In genomic region chr10:81356352-81356990, GRCm38 (mm10) we compare ENCODE assay signal across 8 mouse cellular contexts. TPM values are rescaled to one million over a fixed set of nuclear protein-coding genes. Genes with fewer than 3 reads are reported as not detected.
A peak's percentile ranks its signal among the peaks of the same experiment; 100 is the strongest.
DNase-seq lines count a peak whose midpoint lies in the region; ATAC-seq and TF ChIP-seq lines count a peak whose summit lies in the region.

No protein-coding gene starts in this region.

- peak overlapping the region; percentile 90 for H3K4me3 ChIP-seq in liver, embryonic 12.5 days
- H3K4me3 ChIP-seq in olfactory bulb, adult 2 months (ENCODE audit: insufficient read depth, low read depth, low read length), result 0 out of 2 replicates have a peak overlapping the region, but pooled peaks have one; percentile 8

- no peak for TF ChIP-seq POLR2A in olfactory bulb, adult 2 months (IDR thresholded peaks at IDR 0.05; ENCODE audit: insufficient read depth, low read depth, low read length)

- peak; percentile 52 for ATAC-seq in granulocyte monocyte progenitor cell, adult 5-6 weeks (replicated peaks; ENCODE audit: poor library complexity, severe bottlenecking)
- ATAC-seq in liver, embryonic 12.5 days, result no peak
- no peak for ATAC-seq in activated CD4-positive, CD25-positive, alpha-beta regulatory T cell, adult 4 months

- peak overlapping the region; percentile 94 for H3K27ac ChIP-seq in liver, embryonic 12.5 days
- peak overlapping the region; percentile 74 for H3K27ac ChIP-seq in olfactory bulb, adult 2 months (ENCODE audit: insufficient read depth, low read depth, low read length)

- peaks cover 83% of the 10 kb centered on the region for H3K4me1 ChIP-seq in liver, embryonic 12.5 days
- H3K4me1 ChIP-seq in olfactory bulb, adult 2 months (ENCODE audit: control insufficient read depth, insufficient read depth, low read length), result peaks cover 59% of the 10 kb centered on the region

- no peaks in the 10 kb centered on the region for H3K27me3 ChIP-seq in liver, embryonic 12.5 days (replicated peaks)

- peaks cover 24% of the 10 kb centered on the region for H3K36me3 ChIP-seq in liver, embryonic 12.5 days

- DNase-seq in spleen, postnatal 36 days (ENCODE audit: low spot score in 2 of 2), result peak; percentile 68 to 73
- DNase-seq in spleen, postnatal 4 days (ENCODE audit: low spot score in 2 of 2), result no peak
- DNase-seq in ovary, postnatal 14 days (ENCODE audit: low spot score), result no peak
- no peak for DNase-seq in layer of hippocampus, adult 18-20 months (ENCODE audit: low spot score in 2 of 2)

- H3K9ac ChIP-seq in liver, embryonic 12.5 days, result peak overlapping the region; percentile 61

- no peak for TF ChIP-seq CTCF in olfactory bulb, adult 2 months (IDR thresholded peaks at IDR 0.05; ENCODE audit: insufficient read depth, low read depth, low read length)

- no peaks in the 10 kb centered on the region for H3K9me3 ChIP-seq in liver, embryonic 12.5 days (replicated peaks)

- WGBS in liver, embryonic 12.5 days (ENCODE audit: insufficient replicate concordance), result 33% methylated on average over 12 of the region's 12 CpGs
- WGBS in olfactory bulb, adult 2 months, result 34% methylated on average over 12 of the region's 12 CpGs

- peak overlapping the region; percentile 96 for H3K4me2 ChIP-seq in liver, embryonic 12.5 days

RNA-seq across cellular contexts. Expression of gene Mfsd12, which starts 0.8 kb away (rescaled TPM):
- 12.0 and 17.5 TPM in 2 replicates for total RNA-seq in granulocyte monocyte progenitor cell, adult 5-6 weeks (2014; fragmentation: Nextera tagmentation)
- 10.8 and 11.5 TPM in 2 replicates for total RNA-seq in granulocyte monocyte progenitor cell, adult 5-6 weeks (2017)
- 20.8 and 21.0 TPM in 2 replicates for polyA plus RNA-seq in liver, embryonic 12.5 days (2016; fragmentation: Nextera tagmentation; extraction: Ambion mirVana)
- polyA plus RNA-seq in olfactory bulb, adult 2 months (2012; ENCODE audit: insufficient read depth, insufficient read length, low replicate concordance, missing spikeins), result not detected in 2 replicates
- polyA plus RNA-seq in activated CD4-positive, CD25-positive, alpha-beta regulatory T cell, adult 4 months (2017; shearing (Covaris generic)), result 1 to 10 TPM; 1.2 TPM
- 10 to 100 TPM; 42.2 to 44.4 TPM for total RNA-seq in layer of hippocampus, adult 18-20 months (2021)

RNA-seq across cellular contexts. Expression of gene Hmg20b, which starts 6.2 kb away (rescaled TPM):
- 19.1 and 43.4 TPM in 2 replicates for total RNA-seq in granulocyte monocyte progenitor cell, adult 5-6 weeks (2014; fragmentation: Nextera tagmentation)
- total RNA-seq in granulocyte monocyte progenitor cell, adult 5-6 weeks (2017), result 29.8 and 35.5 TPM in 2 replicates
- polyA plus RNA-seq in liver, embryonic 12.5 days (2016; fragmentation: Nextera tagmentation; extraction: Ambion mirVana), result 39.9 and 47.1 TPM in 2 replicates
- polyA plus RNA-seq in olfactory bulb, adult 2 months (2012; ENCODE audit: insufficient read depth, insufficient read length, low replicate concordance, missing spikeins), result not detected in 2 replicates
- 10 to 100 TPM; 18.7 to 20.6 TPM for polyA plus RNA-seq in activated CD4-positive, CD25-positive, alpha-beta regulatory T cell, adult 4 months (2017; shearing (Covaris generic))
- 10 to 100 TPM; 32.4 to 37.0 TPM for total RNA-seq in layer of hippocampus, adult 18-20 months (2021)

RNA-seq across cellular contexts. Expression of gene 4930404N11Rik, which starts 9.1 kb away (rescaled TPM):
- total RNA-seq in granulocyte monocyte progenitor cell, adult 5-6 weeks (2014; fragmentation: Nextera tagmentation), result not detected in 2 replicates
- 0.10 and 0.26 TPM in 2 replicates for total RNA-seq in granulocyte monocyte progenitor cell, adult 5-6 weeks (2017)
- polyA plus RNA-seq in liver, embryonic 12.5 days (2016; fragmentation: Nextera tagmentation; extraction: Ambion mirVana), result 1.4 TPM in 2 replicates
- not detected in 2 replicates for polyA plus RNA-seq in olfactory bulb, adult 2 months (2012; ENCODE audit: insufficient read depth, insufficient read length, low replicate concordance, missing spikeins)
- 1 to 10 TPM in 1 of 2 experiments, not detected in 1; 2.1 TPM for polyA plus RNA-seq in activated CD4-positive, CD25-positive, alpha-beta regulatory T cell, adult 4 months (2017; shearing (Covaris generic))
- total RNA-seq in layer of hippocampus, adult 18-20 months (2021), result 1 to 10 TPM; 1.6 to 2.0 TPM

RNA-seq across cellular contexts. Expression of gene Gipc3, which starts 13.4 kb away (rescaled TPM):
- total RNA-seq in granulocyte monocyte progenitor cell, adult 5-6 weeks (2014; fragmentation: Nextera tagmentation), result not detected in 2 replicates
- total RNA-seq in granulocyte monocyte progenitor cell, adult 5-6 weeks (2017), result not detected in 2 replicates
- 0.04 TPM in 1 of 2 replicates, not detected in the other for polyA plus RNA-seq in liver, embryonic 12.5 days (2016; fragmentation: Nextera tagmentation; extraction: Ambion mirVana)
- not detected in 2 replicates for polyA plus RNA-seq in olfactory bulb, adult 2 months (2012; ENCODE audit: insufficient read depth, insufficient read length, low replicate concordance, missing spikeins)
- polyA plus RNA-seq in activated CD4-positive, CD25-positive, alpha-beta regulatory T cell, adult 4 months (2017; shearing (Covaris generic)), result not detected
- total RNA-seq in layer of hippocampus, adult 18-20 months (2021), result 1 to 10 TPM; 1.8 TPM

RNA-seq across cellular contexts. Expression of gene Fzr1, which starts 21.8 kb away (rescaled TPM):
- total RNA-seq in granulocyte monocyte progenitor cell, adult 5-6 weeks (2014; fragmentation: Nextera tagmentation), result 14.8 and 17.0 TPM in 2 replicates
- 13.5 and 15.3 TPM in 2 replicates for total RNA-seq in granulocyte monocyte progenitor cell, adult 5-6 weeks (2017)
- polyA plus RNA-seq in liver, embryonic 12.5 days (2016; fragmentation: Nextera tagmentation; extraction: Ambion mirVana), result 93.8 and 100 TPM in 2 replicates
- not detected in 2 replicates for polyA plus RNA-seq in olfactory bulb, adult 2 months (2012; ENCODE audit: insufficient read depth, insufficient read length, low replicate concordance, missing spikeins)
- polyA plus RNA-seq in activated CD4-positive, CD25-positive, alpha-beta regulatory T cell, adult 4 months (2017; shearing (Covaris generic)), result 10 to 100 TPM; 19.3 to 20.1 TPM
- 10 to 100 TPM; 70.8 to 72.5 TPM for total RNA-seq in layer of hippocampus, adult 18-20 months (2021)

Comparison
In these comparisons a context has a peak if more than half of its experiments do, and no peak if none do; other contexts are left out.
1. DNase-seq: peak in spleen, postnatal 36 days (2 of 2); none in spleen, postnatal 4 days (0 of 2), ovary, postnatal 14 days (single experiment) and layer of hippocampus, adult 18-20 months (0 of 2).